Mouse (Mus musculus): ENCODE measurements around the gene C130050O18Rik.

C130050O18Rik gene

DNA sequence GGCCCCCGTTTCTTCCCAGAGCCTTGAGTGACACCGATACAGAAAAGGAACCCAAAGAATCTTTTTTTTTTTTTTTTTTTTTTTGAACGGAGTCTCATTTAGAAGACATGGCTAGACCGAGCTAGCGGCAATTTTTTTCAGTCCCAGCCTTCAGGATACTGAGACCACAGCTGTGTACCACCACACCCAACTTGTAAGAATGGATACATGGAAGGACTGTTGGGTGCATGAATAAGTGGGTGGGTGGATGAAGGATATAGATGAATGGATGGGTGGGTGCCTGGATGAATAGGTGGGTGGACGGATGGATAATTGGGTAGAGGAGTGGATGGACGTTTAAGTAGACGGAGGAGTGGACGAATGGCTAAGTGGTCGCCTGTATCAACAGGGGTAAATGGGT, 54.9 kb downstream of the C130050O18Rik start:
- no peak for DNase-seq (ENCODE audit: inconsistent ontology term)

- DNase-seq (ENCODE audit: inconsistent ontology term) = peak; percentile 96
Measured at GRCm38 (mm10) chr5:139460384-139461067, 55.4 kb downstream of the C130050O18Rik start, which contains the start of gene 3110082I17Rik. 3110082I17Rik (minus strand) TSS chr5:139460527.

DNA sequence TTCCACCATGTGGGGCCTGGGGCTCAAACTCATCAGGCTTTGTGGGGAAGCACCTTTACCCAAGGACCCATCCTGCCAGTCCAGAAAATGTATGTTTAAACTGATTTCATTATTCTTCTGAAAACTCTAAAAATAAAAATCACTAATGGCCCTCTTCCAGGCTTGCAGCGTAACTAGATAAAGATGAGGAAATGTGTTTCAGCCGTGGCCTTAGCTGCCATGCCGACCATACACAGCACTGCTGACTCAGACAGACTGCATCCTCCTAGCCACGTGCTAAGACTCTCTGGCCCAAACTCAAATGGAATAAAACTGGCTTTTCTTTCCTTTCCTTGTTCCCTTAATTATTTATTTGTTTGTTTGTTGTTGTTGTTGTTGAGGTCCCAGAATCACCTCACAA, 59.8 kb downstream of the C130050O18Rik start:
- DNase-seq (ENCODE audit: inconsistent ontology term) = no peak

Data from Muller cell, postnatal 12 days (primary cell).